Mouse (Mus musculus): ENCODE results near the gene Naga.
"Not testable (repeated sequence)": the region's sequence is repeated elsewhere in the genome, so short reads cannot be mapped to it uniquely, and the experiment has no call there.

Naga gene

DNA sequence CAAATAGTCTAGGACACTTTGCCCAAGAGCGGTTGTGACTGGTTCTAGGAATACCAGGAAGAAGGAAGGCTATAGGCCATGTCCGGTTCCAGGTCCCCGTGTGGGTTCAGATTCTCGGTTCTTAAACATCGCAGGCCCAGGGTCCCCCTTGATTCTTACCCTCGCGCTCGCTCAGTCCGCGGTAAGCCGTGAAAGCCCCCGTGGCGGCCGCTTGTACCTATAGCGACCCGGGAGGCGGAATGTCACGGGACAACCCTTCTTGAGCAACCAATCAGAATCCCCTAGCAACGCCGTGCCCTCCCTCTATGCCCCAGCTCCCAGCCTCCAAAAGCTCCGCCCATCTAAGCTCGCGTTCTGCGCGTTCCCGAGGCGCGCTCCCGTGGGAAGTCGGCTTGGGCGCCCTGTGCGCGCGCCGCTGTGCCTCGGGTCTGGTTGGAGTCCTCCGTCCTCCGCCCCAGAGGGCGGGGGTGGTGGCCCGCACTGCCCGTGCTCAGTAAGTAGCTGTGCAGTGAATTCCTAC, at the start of gene Naga, which contains the start of the genes Pheta2 and Smdt1:
Gene Naga, minus strand, starts transcription at position 333 of the 520 bp plus-strand sequence.
Gene Pheta2, plus strand, starts transcription at position 350 of the 520 bp plus-strand sequence.
Gene Smdt1, plus strand, starts transcription at position 367 of the 520 bp plus-strand sequence.
- DNase-seq (ENCODE audit: low read depth, low spot score): peak; percentile 99

- no peak for DNase-seq (ENCODE audit: low read depth, low spot score)
Measured at GRCm38 (mm10) chr15:82385729-82386128, 47.0 kb upstream of the Naga start.

DNA sequence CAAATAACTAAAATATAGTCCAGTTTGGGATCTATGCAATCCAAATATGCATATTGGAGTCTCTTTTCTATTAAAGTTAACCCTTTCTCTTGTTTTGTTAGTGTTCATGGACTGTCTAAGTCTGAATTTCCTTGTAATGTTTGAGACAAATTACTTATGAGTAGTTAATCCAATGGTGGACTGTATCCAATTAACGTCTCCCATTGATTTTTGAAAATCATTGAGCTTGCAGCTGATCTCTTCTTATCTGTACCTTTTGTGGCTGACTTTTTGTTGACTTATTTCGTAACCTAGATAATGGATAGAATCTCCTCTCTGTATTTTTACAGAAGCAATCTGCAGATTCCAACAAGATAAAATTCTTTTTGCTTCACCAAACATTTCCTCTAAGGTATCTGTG, 43.7 kb upstream of the Naga start:
- DNase-seq (ENCODE audit: low read depth, low spot score): no peak

DNA sequence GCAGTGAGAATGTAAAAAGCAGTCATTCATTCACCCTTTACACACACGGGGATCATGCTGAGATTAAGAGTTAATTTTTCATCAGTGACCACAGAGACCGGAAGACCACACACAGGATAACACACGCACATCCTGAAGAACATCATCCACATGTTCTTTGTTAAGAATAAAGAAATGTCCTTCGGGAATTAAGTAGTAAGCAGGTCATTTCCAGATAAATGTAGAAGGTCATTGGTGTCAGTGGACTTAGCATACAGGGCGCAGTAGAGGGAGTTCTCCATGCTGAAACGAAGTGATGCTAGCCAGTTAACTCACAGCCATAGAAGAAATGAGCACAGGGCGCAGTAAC, 42.0 kb upstream of the Naga start:
- DNase-seq (ENCODE audit: low read depth, low spot score): no peak

DNA sequence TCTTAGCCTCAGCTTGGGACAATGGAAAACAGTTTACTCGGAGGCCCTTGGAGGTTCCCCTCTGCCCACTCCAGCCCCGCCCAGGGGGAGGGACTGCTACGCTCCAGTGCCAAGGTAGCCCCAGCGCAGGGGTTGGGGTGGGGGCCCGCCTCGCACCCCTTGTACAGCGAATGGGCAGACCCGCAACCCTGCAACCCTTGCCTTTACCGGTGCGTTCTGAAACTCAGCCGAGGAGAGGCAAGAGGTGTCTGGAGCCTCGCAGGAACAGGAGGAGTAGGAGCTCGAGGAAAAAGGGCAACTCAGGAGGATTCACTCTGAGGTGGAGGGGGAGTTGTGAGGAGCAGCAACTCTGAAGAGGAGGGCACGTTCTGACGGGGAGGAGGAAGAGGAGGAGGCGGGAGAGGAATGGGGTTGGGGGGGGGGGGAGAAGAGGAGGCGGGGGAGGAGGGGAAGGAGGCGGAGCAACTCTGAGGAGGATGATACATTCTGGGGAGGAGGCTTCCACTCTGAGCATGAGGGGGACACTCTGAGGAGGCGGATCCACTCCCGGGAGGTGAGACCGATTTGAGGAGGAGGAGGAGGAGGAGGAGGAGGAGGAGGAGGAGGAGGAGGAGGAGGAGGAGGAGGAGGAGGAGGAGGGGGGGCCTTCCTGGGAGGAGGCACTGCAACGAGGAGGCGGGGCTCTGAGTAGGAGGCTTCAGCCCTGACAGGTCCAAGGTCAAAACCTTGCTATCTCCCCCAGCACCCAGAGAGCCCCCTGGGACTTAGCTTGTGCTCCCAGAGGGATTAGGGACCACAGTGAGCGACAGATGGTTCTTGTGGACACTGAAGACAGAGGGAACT, 41.4 kb upstream of the Naga start, which contains the start of gene Cyp2d22:
Gene Cyp2d22, minus strand, starts transcription at position 390 of the 843 bp plus-strand sequence.
- no peak for DNase-seq (ENCODE audit: low read depth, low spot score)

DNA sequence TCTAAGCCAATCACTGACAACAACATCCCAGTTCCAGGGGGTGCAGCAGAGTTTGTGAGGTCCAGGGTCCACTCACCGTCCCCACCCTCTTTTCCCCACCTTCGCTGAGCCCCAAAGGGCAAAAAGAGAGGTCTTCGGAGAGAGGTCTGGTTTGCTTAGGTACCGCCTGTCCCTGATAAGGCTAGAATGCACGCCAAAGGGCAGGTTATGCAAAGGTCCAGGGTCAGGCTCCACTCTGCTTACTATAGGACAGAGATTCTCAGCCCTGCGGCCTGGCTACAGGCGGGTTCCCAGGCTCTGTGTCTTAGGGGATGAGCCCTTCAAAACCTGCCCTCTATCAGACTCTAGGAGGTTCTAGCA, 40.8 kb upstream of the Naga start:
- DNase-seq (ENCODE audit: low read depth, low spot score): no peak

- no peak for DNase-seq (ENCODE audit: low read depth, low spot score)
Measured at GRCm38 (mm10) chr15:82378261-82379180, 39.8 kb upstream of the Naga start.

DNA sequence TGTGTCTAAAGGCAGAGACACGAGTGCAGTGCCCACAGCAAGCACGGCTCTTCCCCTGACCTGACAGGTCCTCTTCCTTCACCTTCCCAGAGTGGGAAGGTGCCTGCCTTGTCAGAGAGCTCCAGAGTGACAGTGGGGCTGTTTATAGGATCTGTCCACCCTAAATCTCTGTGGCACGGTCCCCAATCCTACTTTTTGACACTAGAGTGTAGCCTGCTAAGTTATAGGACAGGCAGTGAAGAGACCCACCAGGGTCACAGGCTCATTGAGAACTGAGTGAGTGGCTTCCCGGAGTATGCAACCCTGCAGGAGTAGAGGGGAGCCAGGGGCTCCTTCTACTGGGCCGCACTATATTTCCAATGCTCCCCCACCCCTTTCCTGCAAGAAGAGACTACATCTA, 39.0 kb upstream of the Naga start:
- no peak for DNase-seq (ENCODE audit: low read depth, low spot score)

- no peak for DNase-seq (ENCODE audit: low read depth, low spot score)
Measured at GRCm38 (mm10) chr15:82376393-82377138, 37.8 kb upstream of the Naga start.

DNA sequence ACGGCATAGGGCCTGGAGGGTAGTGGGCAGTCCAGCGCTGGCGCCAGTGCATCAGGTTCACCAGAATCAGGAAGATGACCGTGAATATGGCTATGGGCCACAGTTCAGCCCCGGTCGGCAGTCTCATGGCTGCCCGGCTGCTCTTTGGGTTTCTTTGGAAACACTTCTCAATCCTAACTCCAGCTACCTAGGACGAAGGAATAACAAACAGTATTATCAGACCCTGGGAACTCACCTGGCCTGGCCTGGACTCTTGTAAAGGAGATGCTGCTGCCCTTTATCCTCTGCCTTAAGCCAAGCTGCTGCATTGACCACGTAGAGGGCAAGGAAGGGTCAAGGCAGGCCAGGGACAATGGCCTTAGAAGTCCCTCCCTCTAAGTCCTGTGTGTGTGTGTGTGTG, 37.1 kb upstream of the Naga start:
- no peak for DNase-seq (ENCODE audit: low read depth, low spot score)

- DNase-seq (ENCODE audit: low read depth, low spot score): no peak
Measured at GRCm38 (mm10) chr15:82374437-82374836, 35.7 kb upstream of the Naga start.

- no peak for DNase-seq (ENCODE audit: low read depth, low spot score)
Measured at GRCm38 (mm10) chr15:82372991-82373390, 34.3 kb upstream of the Naga start.

DNA sequence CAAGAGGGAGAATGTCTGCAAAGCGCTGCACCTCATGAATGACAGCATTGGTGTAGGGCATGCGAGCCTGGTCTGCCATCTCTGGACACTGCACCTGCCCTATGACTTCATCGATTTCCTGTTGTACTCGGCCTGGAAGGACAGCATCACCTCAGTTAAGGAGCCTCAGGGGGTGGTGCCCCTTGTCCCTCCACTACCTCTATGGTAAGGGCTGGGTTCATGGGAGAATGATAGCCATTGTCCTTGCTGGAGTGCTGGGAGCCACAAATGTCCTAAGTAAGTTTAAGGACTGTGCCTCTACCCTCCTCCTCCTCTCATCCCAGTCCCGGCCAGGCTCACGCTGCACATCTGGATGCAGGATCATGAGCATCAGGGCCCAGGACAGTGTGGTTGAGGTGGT, 33.7 kb upstream of the Naga start:
- no peak for DNase-seq (ENCODE audit: low read depth, low spot score)

- DNase-seq (ENCODE audit: low read depth, low spot score): no peak
Measured at GRCm38 (mm10) chr15:82368851-82369250, 30.1 kb upstream of the Naga start.

DNA sequence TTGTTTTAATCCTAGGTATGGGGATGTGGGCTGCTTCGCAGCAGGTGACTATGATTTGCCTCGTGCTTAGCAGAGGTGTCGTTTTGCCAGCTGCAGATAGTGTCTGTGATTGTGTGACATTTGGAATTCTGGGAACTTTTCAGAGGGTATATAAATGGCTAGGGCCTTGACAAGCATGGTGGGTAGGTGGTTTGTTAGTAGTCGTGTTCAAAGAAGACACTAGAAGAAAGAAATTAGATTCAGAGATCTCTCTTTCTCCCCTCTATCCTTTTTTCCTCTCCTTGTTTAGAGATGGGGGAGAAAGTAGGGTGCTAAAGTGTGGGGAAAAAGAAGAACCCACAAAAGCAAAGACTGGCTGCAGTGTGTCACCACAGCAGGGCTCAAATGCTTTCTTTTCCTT, 29.4 kb upstream of the Naga start:
- DNase-seq (ENCODE audit: low read depth, low spot score): no peak

GRCm38 (mm10) chr15:82364561-82364960, 25.8 kb upstream of the Naga start:
- not testable (repeated sequence) for DNase-seq (ENCODE audit: low read depth, low spot score)

DNA sequence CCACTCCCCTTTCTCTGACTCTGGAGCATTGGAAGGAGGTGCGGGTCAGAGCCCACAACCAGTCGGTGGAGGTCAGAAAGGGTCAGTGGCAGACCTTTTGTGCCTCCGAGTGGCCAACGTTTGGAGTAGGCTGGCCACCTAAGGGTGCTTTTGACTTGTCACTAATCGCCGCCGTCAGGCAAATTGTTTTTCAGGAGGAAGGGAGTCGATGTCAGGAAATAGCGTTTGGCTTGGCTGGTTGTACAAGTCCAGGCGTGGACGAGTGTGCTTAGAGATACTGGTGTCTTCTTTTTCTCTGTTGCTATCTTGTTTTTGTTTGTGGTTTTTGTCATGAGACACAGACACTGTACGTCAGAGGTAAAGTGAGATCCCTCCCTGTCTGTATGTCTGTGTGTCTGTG, 25.1 kb upstream of the Naga start:
- not testable (repeated sequence) for DNase-seq (ENCODE audit: low read depth, low spot score)

GRCm38 (mm10) chr15:82362234-82362633, 23.5 kb upstream of the Naga start:
- no peak for DNase-seq (ENCODE audit: low read depth, low spot score)

- DNase-seq (ENCODE audit: low read depth, low spot score): no peak
Measured at GRCm38 (mm10) chr15:82361459-82362018, 22.8 kb upstream of the Naga start.

GRCm38 (mm10) chr15:82358431-82359260, 19.9 kb upstream of the Naga start:
- no peak for DNase-seq (ENCODE audit: low read depth, low spot score)

Data from c-Kit-negative CD71-positive TER-119-positive erythroid progenitor cells, embryonic 14.5 days (primary cell).